Mouse (Mus musculus): ENCODE data around the gene Zfp651. TPM values are rescaled to one million over a fixed set of nuclear protein-coding genes. Genes with fewer than 3 reads are reported as not detected.

Gene Zfp651
- total RNA-seq, 2 experiments from 2014 or later, result 119 to 133 TPM

DNA sequence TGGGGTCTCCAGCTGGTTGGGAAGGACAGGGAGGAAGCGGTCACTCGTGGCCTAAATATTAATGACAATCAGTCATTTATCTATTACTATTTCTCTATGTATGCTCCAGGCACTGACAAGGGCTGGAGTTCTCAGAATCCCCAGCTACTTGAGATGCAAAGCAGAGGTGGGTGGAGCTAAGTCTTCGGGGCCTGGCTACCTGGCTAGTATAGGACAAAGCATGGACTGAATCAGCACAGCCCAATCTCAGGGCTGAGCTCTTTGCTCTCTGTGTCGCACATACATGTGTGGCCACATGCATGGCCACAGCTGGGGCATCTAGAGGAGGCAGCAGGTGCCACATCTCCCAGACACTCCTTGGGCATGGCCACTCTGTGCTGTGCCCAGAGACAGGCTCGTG, 61.6 kb downstream of the Zfp651 start:
- DNase-seq (ENCODE audit: extremely low spot score in 1 of 2, low spot score in 2 of 2), result no peak
- H3K4me3 ChIP-seq, result no peak overlapping the region
- H3K27ac ChIP-seq, result no peak overlapping the region; the same call in 1 of the 2 replicates
- intact Hi-C loops (cut with DNase I), result loop anchor here (5.0 kb wide), 1 partner anchor 58 kb away; no protein-coding TSS in a partner anchor
- no peak for TF ChIP-seq CTCF (IDR thresholded peaks at IDR 0.05)

Other genes with a start within 250 kb of the Zfp651 start
- 1 to 10 TPM; 1.7 to 2.3 TPM for gene Lyzl4, start 117.2 kb upstream of the Zfp651 start, total RNA-seq (2021)
- gene Vipr1, start 116.6 kb upstream of the Zfp651 start, total RNA-seq (2021), result 10 to 100 TPM; 27.7 to 28.1 TPM
- gene Sec22c, start 53.8 kb upstream of the Zfp651 start, total RNA-seq (2021), result 10 to 100 TPM; 31.0 to 32.8 TPM
- 10 to 100 TPM; 84.4 to 89.6 TPM for gene Ss18l2, start 49.0 kb upstream of the Zfp651 start, total RNA-seq (2021)
- gene Nktr, start 40.2 kb upstream of the Zfp651 start, total RNA-seq (2021), result 100 to 1,000 TPM; 125 to 130 TPM
- 10 to 100 TPM in 1 of 2 experiments, 1 to 10 TPM in 1; 7.3 to 10.5 TPM for gene Klhl40, start 18.3 kb downstream of the Zfp651 start, total RNA-seq (2021)
- 10 to 100 TPM; 20.0 to 21.3 TPM for gene Hhatl, start 33.2 kb downstream of the Zfp651 start, total RNA-seq (2021)
- 1 to 10 TPM; 5.7 to 6.2 TPM for gene Ccdc13, start 80.1 kb downstream of the Zfp651 start, total RNA-seq (2021)
- gene Higd1a, start 99.0 kb downstream of the Zfp651 start, total RNA-seq (2021), result 10 to 100 TPM; 90.3 to 93.7 TPM
- 1 to 10 TPM; 6.9 to 7.9 TPM for gene Ackr2, start 139.0 kb downstream of the Zfp651 start, total RNA-seq (2021)
- gene Cyp8b1, start 157.0 kb downstream of the Zfp651 start, total RNA-seq (2021), result not detected
- gene Fam198a, start 191.7 kb downstream of the Zfp651 start, total RNA-seq (2021), result 1 to 10 TPM; 6.4 to 6.6 TPM
- gene Pomgnt2, start 237.8 kb downstream of the Zfp651 start, total RNA-seq (2021), result 10 to 100 TPM; 39.4 to 40.0 TPM